Mouse (Mus musculus) CH12.LX (cell line): ENCODE measurements at regions not wholly inside any gene's neighbourhood (a gene's known extent, or its start where the extent isn't known, plus 50 kb on each side); places are given as distances from the start of the nearest gene placed in this dataset.

Experiments used
- CTCF ChIP-seq, 2 experiments: IDR thresholded peaks in 1 of 2; conservative IDR thresholded peaks in 1 of 2; 2 replicates each; pipeline ENCODE4 v1.5.1; 2011 to 2012; ENCODE audit warnings: low read depth in 2 of 2, low read length in 2 of 2, improper control_type of control experiment in 1 of 2, inconsistent platforms in 1 of 2, mild to moderate bottlenecking in 1 of 2, moderate library complexity in 1 of 2
- EP300 ChIP-seq: IDR thresholded peaks from 2 replicates; pipeline ENCODE4 v1.6.1; 2011; ENCODE audit warnings: low read length, improper control_type of control experiment
- ZC3H11A ChIP-seq: IDR thresholded peaks from 2 replicates; pipeline ENCODE4 v1.6.1; 2012; ENCODE audit warnings: low read depth, mild to moderate bottlenecking, inconsistent platforms, low read length, improper control_type of control experiment

DNA sequence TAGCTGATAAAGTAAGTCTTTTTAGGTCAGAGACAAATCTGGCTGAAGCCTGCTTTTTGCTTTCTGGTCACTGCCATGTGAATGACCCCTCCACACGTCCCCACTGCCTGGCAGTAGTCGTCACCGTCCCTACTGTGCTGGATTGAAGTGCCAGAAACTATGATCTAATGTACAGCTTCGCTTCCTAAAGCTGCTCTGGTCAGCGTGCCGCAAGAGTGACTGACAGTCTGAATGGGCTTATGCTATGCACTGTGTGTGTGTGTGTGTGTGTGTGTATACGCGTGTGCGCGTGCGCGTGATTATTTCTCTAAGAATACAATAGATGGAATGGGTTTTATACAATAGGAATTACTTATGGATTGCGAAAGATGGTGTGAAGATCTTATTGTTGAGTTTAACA, 281.2 kb downstream of the Ttll7 start:
- TF ChIP-seq EP300 (no peak), ZC3H11A (no peak), CTCF (conservative IDR thresholded peaks at IDR 0.05 in 1 of 2, IDR thresholded peaks at IDR 0.05 in 1 of 2; ENCODE audit: low read depth in 2 of 2, low read length in 2 of 2) (no peak)
